Mouse (Mus musculus) MEL (cell line): ENCODE results near the gene Atp8a2.

ENCODE experiments used
- CHD1 ChIP-seq: IDR thresholded peaks from 2 replicates; pipeline ENCODE4 v1.6.1; 2012; ENCODE audit warnings: low read depth, mild to moderate bottlenecking, inconsistent platforms, low read length, improper control_type of control experiment
- CHD2 ChIP-seq: IDR thresholded peaks from 2 replicates; pipeline ENCODE4 v1.6.1; 2011; ENCODE audit warnings: low read length, improper control_type of control experiment
- CTCF ChIP-seq, 3 experiments: IDR thresholded peaks in 2 of 3; conservative IDR thresholded peaks in 1 of 3; 2 replicates each; pipeline ENCODE4 v1.5.1; 2011 to 2012; ENCODE audit warnings: low read length in 3 of 3, low read depth in 2 of 3, mild to moderate bottlenecking in 2 of 3, improper control_type of control experiment in 1 of 3, inconsistent platforms in 1 of 3, mixed read lengths in 1 of 3, moderate library complexity in 1 of 3; ENCODE audit not compliant: control insufficient read depth in 1 of 3, insufficient read depth in 1 of 3, poor library complexity in 1 of 3, severe bottlenecking in 1 of 3
- EP300 ChIP-seq, 2 experiments: IDR thresholded peaks; 2 replicates each; pipeline ENCODE4 v1.6.1; 2011; ENCODE audit warnings: improper control_type of control experiment in 2 of 2, low read length in 2 of 2, low read depth in 1 of 2, mild to moderate bottlenecking in 1 of 2
- MAFK ChIP-seq: IDR thresholded peaks from 2 replicates; pipeline ENCODE4 v1.6.1; 2011; ENCODE audit warnings: low read depth, mild to moderate bottlenecking, low read length, improper control_type of control experiment, borderline replicate concordance
- MAZ ChIP-seq: IDR thresholded peaks from 2 replicates; pipeline ENCODE4 v1.6.1; 2012; ENCODE audit warnings: low read depth, mild to moderate bottlenecking, inconsistent platforms, low read length, improper control_type of control experiment
- POLR2A ChIP-seq, 2 experiments: IDR thresholded peaks; 2 replicates each; pipeline ENCODE4 v1.6.1; 2011 to 2012; ENCODE audit warnings: low read length in 2 of 2, mild to moderate bottlenecking in 2 of 2, control low read depth in 1 of 2, improper control_type of control experiment in 1 of 2, low read depth in 1 of 2, moderate library complexity in 1 of 2; ENCODE audit not compliant: control insufficient read depth in 1 of 2, insufficient read depth in 1 of 2, poor library complexity in 1 of 2
- POLR2AphosphoS5 ChIP-seq: IDR thresholded peaks from 2 replicates; pipeline ENCODE4 v1.6.1; 2012; ENCODE audit warnings: low read depth, borderline replicate concordance, mild to moderate bottlenecking, inconsistent platforms, low read length, moderate library complexity, mixed read lengths
- RAD21 ChIP-seq: IDR thresholded peaks from 2 replicates; pipeline ENCODE4 v1.6.1; 2011; ENCODE audit warnings: mild to moderate bottlenecking, low read depth, low read length, improper control_type of control experiment
- TBP ChIP-seq: IDR thresholded peaks from 2 replicates; pipeline ENCODE4 v1.8.0; 2011; ENCODE audit warnings: low read depth, low read length, improper control_type of control experiment
- TCF12 ChIP-seq: IDR thresholded peaks from 2 replicates; pipeline ENCODE4 v1.6.1; 2014; ENCODE audit warnings: low read depth, mild to moderate bottlenecking, inconsistent platforms, low read length, improper control_type of control experiment, moderate library complexity
- UBTF ChIP-seq: IDR thresholded peaks from 2 replicates; pipeline ENCODE4 v1.6.1; 2012; ENCODE audit warnings: low read depth, mild to moderate bottlenecking, inconsistent platforms, low read length, improper control_type of control experiment, moderate library complexity, borderline replicate concordance; ENCODE audit not compliant: insufficient read depth
- ZMIZ1 ChIP-seq: IDR thresholded peaks from 2 replicates; pipeline ENCODE4 v1.6.1; 2012; ENCODE audit warnings: low read depth, mild to moderate bottlenecking, inconsistent platforms, low read length, improper control_type of control experiment, moderate library complexity

- TF ChIP-seq POLR2A (IDR thresholded peaks at IDR 0.05; ENCODE audit: control insufficient read depth in 1 of 2, insufficient read depth in 1 of 2, low read depth in 1 of 2, low read length in 2 of 2, poor library complexity in 1 of 2) (no peak), CHD2 (no peak), TBP (no peak), TCF12 (no peak), EP300 (IDR thresholded peaks at IDR 0.05; ENCODE audit: low read depth in 1 of 2, low read length in 2 of 2) (no peak), CTCF (IDR thresholded peaks at IDR 0.05 in 2 of 3, conservative IDR thresholded peaks at IDR 0.05 in 1 of 3; ENCODE audit: control insufficient read depth in 1 of 3, insufficient read depth in 1 of 3, low read depth in 2 of 3, low read length in 3 of 3, poor library complexity in 1 of 3, severe bottlenecking in 1 of 3) (no peak), ZMIZ1 (no peak), MAZ (no peak), UBTF (no peak), RAD21 (no peak), POLR2AphosphoS5 (no peak), MAFK (no peak), CHD1 (no peak)
Measured at GRCm38 (mm10) chr14:59591901-59592300, 605.1 kb downstream of the Atp8a2 start.
